9 mouse cellular contexts compared by ENCODE assay signal in genomic region chr1:186827773-186828172, GRCm38 (mm10).
DNase-seq lines count a peak whose midpoint lies in the region; ATAC-seq and TF ChIP-seq lines count a peak whose summit lies in the region.
"Had no signal": no experiment of that assay in that cellular context is flagged by ENCODE, and none has a peak within 500 bp of the region (broad histone marks: within the 10 kb centered on the region; RNA-seq: fewer than 3 reads in every experiment).

No protein-coding gene starts in this region.

- no peaks in the 10 kb centered on the region for H3K27me3 ChIP-seq in neural tube, embryonic 11.5 days (ENCODE audit: control insufficient read depth, insufficient read depth, low read length)
- peaks cover 14% of the 10 kb centered on the region for H3K27me3 ChIP-seq in neural tube, embryonic 15.5 days (replicated peaks)
- no peaks in the 10 kb centered on the region for H3K27me3 ChIP-seq in forebrain, embryonic 15.5 days
- H3K27me3 ChIP-seq: midbrain, embryonic 12.5 days had no signal

- H3K9ac ChIP-seq in neural tube, embryonic 11.5 days (ENCODE audit: low read length), result no peak overlapping the region
- H3K9ac ChIP-seq in neural tube, embryonic 15.5 days (replicated peaks), result no peak overlapping the region
- H3K9ac ChIP-seq in forebrain, embryonic 15.5 days (replicated peaks), result no peak overlapping the region
- H3K9ac ChIP-seq: midbrain, embryonic 12.5 days had no signal

- H3K4me1 ChIP-seq in neural tube, embryonic 11.5 days (ENCODE audit: control insufficient read depth, insufficient read depth, low read length), result no peaks in the 10 kb centered on the region
- H3K4me1 ChIP-seq in neural tube, embryonic 15.5 days, result peaks cover 2% of the 10 kb centered on the region; the same call in 1 of the 2 replicates
- H3K4me1 ChIP-seq in forebrain, embryonic 15.5 days, result peaks cover 4% of the 10 kb centered on the region; the same call in 1 of the 2 replicates

- intact Hi-C loops in gastrocnemius, adult 2 months (cut with DNase I), result no loop called here
- intact Hi-C loops in gastrocnemius, postnatal 14 days (cut with DNase I; ENCODE audit: low total_unique reads), result no loop called here

- no peak overlapping the region for H3K27ac ChIP-seq in gastrocnemius, adult 2 months
- H3K27ac ChIP-seq in neural tube, embryonic 11.5 days (ENCODE audit: low read depth, low read length), result no peak overlapping the region
- H3K27ac ChIP-seq in neural tube, embryonic 15.5 days (replicated peaks), result no peak overlapping the region
- H3K27ac ChIP-seq in forebrain, embryonic 15.5 days (replicated peaks), result no peak overlapping the region
- H3K27ac ChIP-seq: midbrain, embryonic 12.5 days had no signal

- H3K9me3 ChIP-seq in neural tube, embryonic 11.5 days (ENCODE audit: control insufficient read depth, low read length), result no peaks in the 10 kb centered on the region
- no peaks in the 10 kb centered on the region for H3K9me3 ChIP-seq in neural tube, embryonic 15.5 days (replicated peaks)
- no peaks in the 10 kb centered on the region for H3K9me3 ChIP-seq in forebrain, embryonic 15.5 days
- H3K9me3 ChIP-seq: midbrain, embryonic 12.5 days had no signal

- no peaks in the 10 kb centered on the region for H3K36me3 ChIP-seq in neural tube, embryonic 11.5 days (ENCODE audit: control insufficient read depth, insufficient read depth, low read length)
- no peaks in the 10 kb centered on the region for H3K36me3 ChIP-seq in neural tube, embryonic 15.5 days
- H3K36me3 ChIP-seq in forebrain, embryonic 15.5 days, result no peaks in the 10 kb centered on the region
- H3K36me3 ChIP-seq: midbrain, embryonic 12.5 days had no signal

- 33% methylated on average over 3 of the region's 3 CpGs for WGBS in neural tube, embryonic 11.5 days
- WGBS in neural tube, embryonic 15.5 days, result 26% methylated on average over 3 of the region's 3 CpGs
- 22% methylated on average over 3 of the region's 3 CpGs for WGBS in forebrain, embryonic 15.5 days

- TF ChIP-seq CTCF in gastrocnemius, adult 2 months (IDR thresholded peaks at IDR 0.05), result peak; percentile 72

- no peak overlapping the region for H3K4me2 ChIP-seq in neural tube, embryonic 11.5 days (ENCODE audit: low read depth)
- H3K4me2 ChIP-seq in neural tube, embryonic 15.5 days, result no peak overlapping the region
- no peak overlapping the region for H3K4me2 ChIP-seq in forebrain, embryonic 15.5 days (replicated peaks)
- H3K4me2 ChIP-seq: midbrain, embryonic 12.5 days had no signal

- no peak overlapping the region for H3K4me3 ChIP-seq in gastrocnemius, adult 2 months
- H3K4me3 ChIP-seq in neural tube, embryonic 11.5 days (ENCODE audit: low read depth, low read length), result no peak overlapping the region
- no peak overlapping the region for H3K4me3 ChIP-seq in neural tube, embryonic 15.5 days (replicated peaks)
- no peak overlapping the region for H3K4me3 ChIP-seq in forebrain, embryonic 15.5 days
- H3K4me3 ChIP-seq: midbrain, embryonic 12.5 days had no signal

- no peak for ATAC-seq in neural tube, embryonic 11.5 days (ENCODE audit: insufficient read depth, low FRiP score, low TSS enrichment)
- no peak for ATAC-seq in neural tube, embryonic 15.5 days (ENCODE audit: low FRiP score)
- ATAC-seq in forebrain, embryonic 15.5 days (replicated peaks), result no peak

- DNase-seq in gastrocnemius, adult 2 months, result no peak
- DNase-seq in gastrocnemius, postnatal 14 days, result no peak
- peak; percentile 57 for DNase-seq in neural tube, embryonic 11.5 days (ENCODE audit: low spot score)
- DNase-seq in embryo, embryonic 9.5 days (ENCODE audit: extremely low spot score), result peak; percentile 44
- DNase-seq in lung, postnatal 14 days, result peak; percentile 28
- DNase-seq in gastrocnemius, postnatal 25 days, result no peak

Comparison
In these comparisons a context has a peak if more than half of its experiments do, and no peak if none do; other contexts are left out.
1. DNase-seq: peak in neural tube, embryonic 11.5 days (single experiment), embryo, embryonic 9.5 days (single experiment) and lung, postnatal 14 days (single experiment); none in gastrocnemius, adult 2 months (single experiment), gastrocnemius, postnatal 14 days (single experiment) and gastrocnemius, postnatal 25 days (single experiment).